Mouse (Mus musculus): ENCODE results near the gene Mbnl1. TPM values are rescaled to one million over a fixed set of nuclear protein-coding genes. Genes with fewer than 3 reads are reported as not detected.

Gene Mbnl1
- 1,490 TPM for polyA plus RNA-seq (2014; fragmentation: Illumina TruSeq; extraction: RNeasy Lipid Tissue Mini Kit (QIAGEN cat#74804); ENCODE audit: low read depth, low replicate concordance)

DNA sequence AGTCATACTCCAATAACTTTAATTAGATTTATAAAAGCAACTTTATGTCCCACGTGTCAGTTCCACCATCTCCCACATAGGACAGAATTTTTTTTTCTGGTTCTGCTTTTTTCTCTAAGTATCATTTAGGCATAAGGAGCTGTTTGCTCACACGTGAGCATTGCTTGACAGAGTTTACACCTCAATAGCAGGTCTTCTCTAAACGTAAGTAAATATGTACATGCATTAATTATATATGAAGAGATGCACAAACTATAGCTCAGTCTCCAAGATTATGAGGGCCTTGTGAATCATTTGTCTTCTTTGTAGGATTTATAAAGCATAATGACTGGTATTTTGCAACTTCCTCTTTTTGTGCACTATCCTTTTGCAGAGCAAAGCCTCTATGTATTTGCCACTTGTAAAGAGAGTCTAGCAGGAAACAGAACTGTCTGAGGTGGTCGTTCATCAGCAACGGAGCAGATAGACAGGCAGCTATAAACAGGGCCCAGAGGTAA, at the start of gene Mbnl1:
TSS of gene Mbnl1 (plus strand) at position 150 of the 497 bp plus-strand sequence.

Measured in adrenal gland, adult 10 weeks (tissue).